Mouse (Mus musculus) neural tube, embryonic 11.5 days (tissue): ENCODE results near the gene Gdpgp1. TPM values are rescaled to one million over a fixed set of nuclear protein-coding genes. Genes with fewer than 3 reads are reported as not detected.

ENCODE experiments used
- ATAC-seq: fragments of 200-750 bp; cut with Nextera tagmentation; 2 replicates; pipeline ENCODE4 v1.8.0; 2017; ENCODE audit warnings: moderate number of reproducible peaks, mild to moderate bottlenecking, moderate TSS enrichment, moderate library complexity; ENCODE audit not compliant: insufficient read depth, low FRiP score, low TSS enrichment
- DNase-seq: peaks from one replicate; pipeline ENCODE4 v3.0.0-alpha.2; 2015; ENCODE audit warnings: low spot score
- H3K27ac ChIP-seq: fragments of 300-500 bp; sonication (generic); 2 replicates; pipeline ENCODE4 v1.5.1; 2014; ENCODE audit warnings: low read depth, mild to moderate bottlenecking, low read length
- H3K27me3 ChIP-seq: fragments of 300-500 bp; sonication (generic); 2 replicates; pipeline ENCODE4 v1.6.1; 2014; ENCODE audit warnings: mild to moderate bottlenecking, low read length, mixed read lengths; ENCODE audit not compliant: control insufficient read depth, insufficient read depth
- H3K36me3 ChIP-seq: fragments of 300-500 bp; sonication (generic); 2 replicates; pipeline ENCODE4 v1.6.1; 2014; ENCODE audit warnings: mild to moderate bottlenecking, low read length, moderate library complexity, mixed read lengths; ENCODE audit not compliant: control insufficient read depth, insufficient read depth
- H3K4me1 ChIP-seq: fragments of 300-500 bp; sonication (generic); 2 replicates; pipeline ENCODE4 v1.6.1; 2014; ENCODE audit warnings: low read length, mixed read lengths; ENCODE audit not compliant: control insufficient read depth, insufficient read depth
- H3K4me2 ChIP-seq: fragments of 300-500 bp; sonication (generic); 2 replicates; pipeline ENCODE4 v1.6.1; 2014; ENCODE audit warnings: low read depth, mild to moderate bottlenecking, moderate library complexity
- H3K4me3 ChIP-seq: fragments of 300-500 bp; sonication (generic); 2 replicates; pipeline ENCODE4 v1.5.1; 2014; ENCODE audit warnings: low read depth, low read length
- H3K9ac ChIP-seq: fragments of 300-500 bp; sonication (generic); 2 replicates; pipeline ENCODE4 v1.6.1; 2014; ENCODE audit warnings: mild to moderate bottlenecking, low read length
- H3K9me3 ChIP-seq: fragments of 300-500 bp; sonication (generic); 2 replicates; pipeline ENCODE4 v1.6.1; 2016; ENCODE audit warnings: low read length; ENCODE audit not compliant: control insufficient read depth
- WGBS: fragments of 180-500 bp; shearing (Covaris S2); extraction: QIAGEN DNeasy Blood & Tissue Kit; methylation state at CpG from one replicate; pipeline ENCODE4 v1.1.7; 2014; 5-methylcytosine and 5-hydroxymethylcytosine counted together
- polyA plus RNA-seq: library from polyadenylated mRNA; unstranded; fragments of >200 nt; fragmentation: Nextera tagmentation; extraction: Ambion mirVana; gene quantifications from 2 replicates; pipeline ENCODE4 v1.2.1, GENCODE M21; 2014

The Gdpgp1 gene
- polyA plus RNA-seq, 1 experiment from 2014 or later, result 4.9 TPM

GRCm38 (mm10) chr7:80268897-80269750 is 36.5 kb downstream of the Gdpgp1 start, which contains the start of gene Vps33b:
Gene Vps33b, plus strand, starts transcription at chr7:80269649.
- Histone ChIP-seq H3K9me3 (no peaks in the 10 kb centered on the region), H3K4me1 (peaks cover 13% of the 10 kb centered on the region), H3K36me3 (peaks cover 16% of the 10 kb centered on the region), H3K4me3 (peak within 1 kb of the TSS; percentile 87), H3K9ac (peak within 1 kb of the TSS; percentile 78), H3K27me3 (no peaks in the 10 kb centered on the region), H3K4me2 (peak within 1 kb of the TSS; percentile 91), H3K27ac (0 out of 2 replicates have a peak within 1 kb of the TSS, but pooled peaks have one; percentile 49)
- WGBS, result 5% methylated on average over 21 of the region's 21 CpGs
- DNase-seq (peak; percentile 92), ATAC-seq (peak; percentile 82)

DNA sequence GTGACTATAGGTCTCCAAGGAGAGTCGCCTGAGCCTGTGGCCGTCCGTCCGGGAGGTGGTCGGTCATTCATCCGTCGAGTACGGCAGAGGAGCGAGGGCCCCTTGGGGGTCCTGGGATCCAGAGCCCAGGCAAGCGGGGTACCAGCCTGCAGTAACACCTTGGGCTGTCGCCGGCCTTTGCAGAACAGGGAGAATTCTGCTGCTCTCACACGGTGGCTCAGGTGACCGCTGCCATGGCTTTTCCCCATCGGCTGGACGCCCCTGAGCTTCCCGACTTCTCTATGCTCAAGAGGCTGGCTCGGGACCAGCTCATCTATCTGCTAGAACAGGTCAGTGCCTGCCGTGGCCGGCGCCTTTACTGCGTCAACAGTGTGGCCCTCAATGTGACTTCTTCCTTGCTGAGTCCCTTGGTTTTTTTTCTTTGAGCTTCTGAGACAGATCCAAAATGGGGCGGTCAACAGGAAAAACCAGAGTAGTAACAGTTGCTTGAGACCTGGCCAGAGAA is 37.1 kb downstream of the Gdpgp1 start:
- Histone ChIP-seq H3K9me3 (peaks cover 5% of the 10 kb centered on the region), H3K4me3 (peak overlapping the region; percentile 87), H3K4me2 (peak overlapping the region; percentile 91), H3K27me3 (no peaks in the 10 kb centered on the region), H3K9ac (peak overlapping the region; percentile 78), H3K36me3 (peaks cover 21% of the 10 kb centered on the region), H3K4me1 (peaks cover 13% of the 10 kb centered on the region), H3K27ac (0 out of 2 replicates have a peak overlapping the region, but pooled peaks have one; percentile 49)
- WGBS, result under 1% methylated on average over 23 of the region's 23 CpGs
- ATAC-seq (0 out of 2 replicates have a peak, but pooled peaks have one; percentile 48), DNase-seq (no peak)

DNA sequence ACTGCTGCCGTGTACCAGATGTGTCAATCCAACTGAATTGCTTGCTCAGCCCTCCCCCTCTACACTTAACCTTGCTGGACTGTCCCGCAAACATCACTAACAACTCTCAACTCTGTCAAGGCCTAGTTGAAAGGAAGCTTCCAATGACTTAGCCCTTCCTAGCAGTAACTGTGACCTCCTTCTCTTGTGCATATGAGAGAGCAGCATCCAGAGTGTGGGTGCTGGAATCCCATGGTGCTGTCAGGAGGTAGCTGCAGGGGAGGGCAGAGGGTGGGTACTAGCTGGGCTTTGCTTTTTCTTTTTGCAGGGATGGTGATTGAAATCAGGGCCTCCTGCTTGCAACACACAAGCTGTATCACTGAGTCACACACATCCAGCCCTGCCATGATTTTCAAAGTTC is 40.8 kb downstream of the Gdpgp1 start:
- 92% methylated on average over 2 of the region's 2 CpGs for WGBS
- Histone ChIP-seq H3K4me2 (no peak overlapping the region), H3K4me3 (no peak overlapping the region), H3K27me3 (no peaks in the 10 kb centered on the region), H3K4me1 (peaks cover 13% of the 10 kb centered on the region), H3K27ac (no peak overlapping the region), H3K9ac (no peak overlapping the region), H3K9me3 (peaks cover 10% of the 10 kb centered on the region), H3K36me3 (peaks cover 29% of the 10 kb centered on the region)
- no peak for DNase-seq
- ATAC-seq, result no peak

DNA sequence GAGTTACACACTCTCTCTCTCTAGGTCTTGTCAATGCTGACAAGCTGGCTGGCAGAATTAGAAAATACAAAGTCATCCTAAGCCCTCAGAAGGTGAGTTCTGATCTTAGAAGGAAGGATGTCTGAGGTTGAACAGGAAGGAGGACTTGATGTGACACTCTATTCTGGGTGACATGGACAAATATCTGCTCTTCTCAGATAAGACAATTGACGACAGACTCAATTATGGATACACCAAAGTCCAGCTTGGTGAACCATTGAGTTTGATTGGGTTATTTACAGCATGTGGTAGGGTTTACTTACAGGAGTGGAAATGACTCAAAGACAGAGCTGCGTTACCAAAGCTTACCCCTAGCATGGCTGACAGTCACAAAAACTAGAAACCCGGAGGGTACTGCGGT is 43.7 kb downstream of the Gdpgp1 start:
- no peak for DNase-seq
- no peak overlapping the region for H3K4me2 ChIP-seq
- no peak overlapping the region for H3K27ac ChIP-seq
- no peak for ATAC-seq
- H3K9ac ChIP-seq, result no peak overlapping the region
- no peaks in the 10 kb centered on the region for H3K27me3 ChIP-seq
- no peaks in the 10 kb centered on the region for H3K4me1 ChIP-seq
- WGBS, result 94% methylated on average over 4 of the region's 4 CpGs
- peaks cover 29% of the 10 kb centered on the region for H3K36me3 ChIP-seq
- no peak overlapping the region for H3K4me3 ChIP-seq
- peaks cover 10% of the 10 kb centered on the region for H3K9me3 ChIP-seq

DNA sequence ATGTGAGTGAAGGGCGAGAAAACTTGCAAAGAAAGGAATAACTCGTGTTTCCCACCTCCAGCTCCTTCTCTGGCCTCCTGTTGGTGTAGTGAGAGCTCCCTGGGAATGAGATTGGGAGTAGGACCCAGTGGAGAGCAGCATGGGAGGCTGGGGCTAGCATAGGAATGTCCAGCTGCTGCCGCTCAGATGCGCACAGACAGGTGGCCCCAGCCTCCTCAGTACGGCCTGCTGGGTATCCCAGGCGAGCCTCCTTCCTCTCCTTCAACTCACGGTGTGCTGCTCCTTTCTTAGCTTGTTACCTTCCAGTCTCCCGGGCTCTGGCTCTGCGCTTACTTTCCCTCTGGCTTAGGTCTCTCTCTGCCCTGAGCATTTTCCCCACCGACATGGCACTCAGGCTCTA is 47.4 kb downstream of the Gdpgp1 start:
- Histone ChIP-seq H3K27me3 (no peaks in the 10 kb centered on the region), H3K27ac (no peak overlapping the region), H3K36me3 (peaks cover 15% of the 10 kb centered on the region), H3K4me3 (no peak overlapping the region), H3K4me2 (no peak overlapping the region), H3K4me1 (no peaks in the 10 kb centered on the region), H3K9ac (no peak overlapping the region), H3K9me3 (peaks cover 3% of the 10 kb centered on the region; the same call in 1 of the 2 replicates)
- DNase-seq (no peak), ATAC-seq (no peak)
- WGBS, result 83% methylated on average over 10 of the region's 10 CpGs

DNA sequence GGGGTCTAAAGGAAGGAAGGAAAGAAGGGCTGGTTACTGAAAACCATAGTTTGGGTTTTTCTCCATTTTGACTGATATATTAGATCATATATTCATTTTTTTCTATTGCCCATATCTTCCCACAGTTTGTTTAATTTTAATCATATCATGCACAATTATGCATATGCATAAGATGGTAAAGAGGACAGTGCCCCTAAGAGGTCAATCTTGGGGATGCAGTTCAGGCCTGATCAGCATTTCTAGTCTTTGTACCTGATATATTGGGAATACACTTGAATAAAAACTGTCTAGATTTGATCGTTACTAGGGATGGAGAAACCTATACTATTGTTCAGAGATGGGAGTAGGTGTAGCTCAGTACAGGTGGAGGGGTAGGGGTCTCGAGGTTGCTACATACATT is 48.3 kb downstream of the Gdpgp1 start:
- Histone ChIP-seq H3K9me3 (no peaks in the 10 kb centered on the region), H3K27me3 (no peaks in the 10 kb centered on the region), H3K4me1 (no peaks in the 10 kb centered on the region), H3K9ac (no peak overlapping the region), H3K4me3 (no peak overlapping the region), H3K36me3 (peaks cover 11% of the 10 kb centered on the region), H3K4me2 (no peak overlapping the region), H3K27ac (no peak overlapping the region)
- DNase-seq, result no peak
- ATAC-seq, result no peak
- 86% methylated on average over 2 of the region's 2 CpGs for WGBS

- ATAC-seq, result no peak
- H3K27ac ChIP-seq, result no peak overlapping the region
- no peaks in the 10 kb centered on the region for H3K27me3 ChIP-seq
- DNase-seq, result no peak
- H3K9ac ChIP-seq, result no peak overlapping the region
- peaks cover 6% of the 10 kb centered on the region for H3K36me3 ChIP-seq
- H3K4me1 ChIP-seq, result no peaks in the 10 kb centered on the region
- H3K9me3 ChIP-seq, result no peaks in the 10 kb centered on the region
- no peak overlapping the region for H3K4me3 ChIP-seq
- H3K4me2 ChIP-seq, result no peak overlapping the region
- 89% methylated on average over 3 of the region's 3 CpGs for WGBS
These were observed 49.0 kb downstream of the Gdpgp1 start for GRCm38 (mm10) chr7:80281646-80282045.

DNA sequence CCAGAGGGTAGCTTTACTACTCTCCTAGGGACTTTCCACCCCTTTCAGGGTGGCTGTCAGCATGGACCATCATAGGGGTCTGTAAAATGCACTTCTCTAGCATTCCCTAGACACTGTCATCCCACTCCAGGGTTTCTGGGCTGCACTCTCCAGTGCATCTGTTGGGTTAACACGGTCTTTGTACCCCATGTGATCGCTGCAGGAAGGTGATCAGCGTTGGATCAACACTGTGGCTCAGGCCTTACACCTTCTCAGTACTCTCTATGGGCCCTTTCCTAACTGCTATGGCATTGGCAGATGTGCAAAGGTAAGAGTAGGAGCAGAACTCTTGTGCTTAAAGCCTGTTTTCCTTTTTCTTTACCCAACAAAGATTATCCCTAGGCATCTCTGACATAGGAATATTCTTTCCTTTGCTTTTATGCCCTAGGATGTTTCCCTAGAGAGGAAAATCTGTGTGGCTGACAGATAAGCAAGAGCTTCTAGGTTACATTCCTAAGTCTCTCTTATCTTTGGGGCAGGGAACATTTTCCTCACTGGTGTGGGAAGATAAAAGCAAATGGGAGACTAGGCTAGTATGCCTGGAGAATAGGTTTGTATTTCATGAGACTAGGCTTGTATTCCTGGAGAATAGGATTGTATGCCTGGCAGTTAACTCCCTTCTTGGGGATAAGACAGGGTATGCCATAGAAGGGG is 50.7 kb downstream of the Gdpgp1 start:
- WGBS, result 83% methylated on average over 3 of the region's 3 CpGs
- Histone ChIP-seq H3K36me3 (peaks cover 12% of the 10 kb centered on the region), H3K27me3 (no peaks in the 10 kb centered on the region), H3K4me3 (no peak overlapping the region), H3K27ac (no peak overlapping the region), H3K4me1 (no peaks in the 10 kb centered on the region), H3K9ac (no peak overlapping the region), H3K4me2 (no peak overlapping the region), H3K9me3 (no peaks in the 10 kb centered on the region)
- DNase-seq (no peak), ATAC-seq (no peak)
